Mouse (Mus musculus) neural tube, embryonic 11.5 days (tissue): ENCODE data around the gene Slc45a3. TPM values are rescaled to one million over a fixed set of nuclear protein-coding genes. Genes with fewer than 3 reads are reported as not detected.

Experiments used
- ATAC-seq: fragments of 200-750 bp; cut with Nextera tagmentation; 2 replicates; pipeline ENCODE4 v1.8.0; 2017; ENCODE audit warnings: moderate number of reproducible peaks, mild to moderate bottlenecking, moderate TSS enrichment, moderate library complexity; ENCODE audit not compliant: insufficient read depth, low FRiP score, low TSS enrichment
- DNase-seq: peaks from one replicate; pipeline ENCODE4 v3.0.0-alpha.2; 2015; ENCODE audit warnings: low spot score
- H3K27ac ChIP-seq: fragments of 300-500 bp; sonication (generic); 2 replicates; pipeline ENCODE4 v1.5.1; 2014; ENCODE audit warnings: low read depth, mild to moderate bottlenecking, low read length
- H3K27me3 ChIP-seq: fragments of 300-500 bp; sonication (generic); 2 replicates; pipeline ENCODE4 v1.6.1; 2014; ENCODE audit warnings: mild to moderate bottlenecking, low read length, mixed read lengths; ENCODE audit not compliant: control insufficient read depth, insufficient read depth
- H3K36me3 ChIP-seq: fragments of 300-500 bp; sonication (generic); 2 replicates; pipeline ENCODE4 v1.6.1; 2014; ENCODE audit warnings: mild to moderate bottlenecking, low read length, moderate library complexity, mixed read lengths; ENCODE audit not compliant: control insufficient read depth, insufficient read depth
- H3K4me1 ChIP-seq: fragments of 300-500 bp; sonication (generic); 2 replicates; pipeline ENCODE4 v1.6.1; 2014; ENCODE audit warnings: low read length, mixed read lengths; ENCODE audit not compliant: control insufficient read depth, insufficient read depth
- H3K4me2 ChIP-seq: fragments of 300-500 bp; sonication (generic); 2 replicates; pipeline ENCODE4 v1.6.1; 2014; ENCODE audit warnings: low read depth, mild to moderate bottlenecking, moderate library complexity
- H3K4me3 ChIP-seq: fragments of 300-500 bp; sonication (generic); 2 replicates; pipeline ENCODE4 v1.5.1; 2014; ENCODE audit warnings: low read depth, low read length
- H3K9ac ChIP-seq: fragments of 300-500 bp; sonication (generic); 2 replicates; pipeline ENCODE4 v1.6.1; 2014; ENCODE audit warnings: mild to moderate bottlenecking, low read length
- H3K9me3 ChIP-seq: fragments of 300-500 bp; sonication (generic); 2 replicates; pipeline ENCODE4 v1.6.1; 2016; ENCODE audit warnings: low read length; ENCODE audit not compliant: control insufficient read depth
- WGBS: fragments of 180-500 bp; shearing (Covaris S2); extraction: QIAGEN DNeasy Blood & Tissue Kit; methylation state at CpG from one replicate; pipeline ENCODE4 v1.1.7; 2014; 5-methylcytosine and 5-hydroxymethylcytosine counted together
- polyA plus RNA-seq: library from polyadenylated mRNA; unstranded; fragments of >200 nt; fragmentation: Nextera tagmentation; extraction: Ambion mirVana; gene quantifications from 2 replicates; pipeline ENCODE4 v1.2.1, GENCODE M21; 2014

Gene Slc45a3
- polyA plus RNA-seq, 1 experiment from 2014 or later: 11.8 TPM

DNA sequence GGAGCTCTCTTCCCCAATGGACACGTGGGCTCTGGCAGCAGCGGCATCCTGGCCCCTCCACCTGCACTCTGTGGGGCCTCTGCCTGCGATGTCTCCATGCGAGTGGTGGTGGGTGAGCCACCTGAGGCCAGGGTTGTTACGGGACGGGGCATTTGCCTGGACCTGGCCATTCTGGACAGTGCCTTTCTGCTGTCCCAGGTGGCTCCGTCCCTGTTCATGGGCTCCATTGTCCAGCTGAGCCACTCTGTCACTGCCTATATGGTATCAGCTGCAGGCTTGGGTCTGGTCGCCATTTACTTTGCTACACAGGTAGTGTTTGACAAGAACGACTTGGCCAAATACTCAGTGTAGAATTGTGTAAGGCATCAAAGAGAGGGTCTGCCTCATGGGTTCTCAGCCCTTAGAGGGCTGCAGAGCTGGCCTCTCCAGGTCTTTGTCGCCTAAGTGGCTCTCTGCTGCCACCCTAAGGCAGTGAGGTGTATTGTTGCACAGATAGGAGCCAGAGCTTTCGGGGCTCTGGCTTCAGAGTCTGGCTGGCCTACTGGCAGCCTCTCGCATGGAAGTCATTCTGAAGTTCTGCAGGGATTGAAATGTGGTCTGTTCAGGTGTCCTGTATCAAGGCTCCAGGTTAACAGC is 18.7 kb downstream of the Slc45a3 start:
- no peaks in the 10 kb centered on the region for H3K9me3 ChIP-seq
- H3K4me2 ChIP-seq: no peak overlapping the region
- DNase-seq (peak; percentile 84), ATAC-seq (peak; percentile 67)
- no peak overlapping the region for H3K27ac ChIP-seq
- no peaks in the 10 kb centered on the region for H3K36me3 ChIP-seq
- no peaks in the 10 kb centered on the region for H3K27me3 ChIP-seq
- whole genome bisulfite sequencing: 57% methylated on average over 12 of the region's 12 CpGs
- no peaks in the 10 kb centered on the region for H3K4me1 ChIP-seq
- no peak overlapping the region for H3K4me3 ChIP-seq
- H3K9ac ChIP-seq: no peak overlapping the region

DNA sequence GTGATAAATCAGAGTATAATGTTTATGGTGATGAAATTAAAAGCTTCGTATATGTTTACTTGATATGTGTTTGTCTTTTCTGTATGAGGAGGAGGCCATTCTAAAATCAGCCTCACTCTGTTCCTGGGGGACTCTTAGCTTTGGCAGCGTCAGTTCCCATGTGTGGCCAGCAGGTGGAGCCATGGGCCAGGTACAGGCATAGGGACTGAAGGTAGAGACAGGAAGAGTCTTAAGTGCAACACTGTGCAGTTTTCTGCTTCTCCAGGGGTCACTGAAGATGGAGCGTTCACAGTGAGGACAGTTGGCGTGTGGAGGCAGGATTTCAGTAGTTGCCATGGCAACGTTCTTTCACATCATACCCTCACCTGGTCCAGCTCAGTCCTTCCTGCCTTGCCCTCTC is 20.1 kb downstream of the Slc45a3 start:
- Histone ChIP-seq H3K9me3 (no peaks in the 10 kb centered on the region), H3K9ac (no peak overlapping the region), H3K27me3 (no peaks in the 10 kb centered on the region), H3K27ac (no peak overlapping the region), H3K4me3 (no peak overlapping the region), H3K36me3 (no peaks in the 10 kb centered on the region), H3K4me1 (no peaks in the 10 kb centered on the region), H3K4me2 (no peak overlapping the region)
- DNase-seq (peak; percentile 77), ATAC-seq (no peak)
- WGBS: 23% methylated on average over 5 of the region's 5 CpGs

DNA sequence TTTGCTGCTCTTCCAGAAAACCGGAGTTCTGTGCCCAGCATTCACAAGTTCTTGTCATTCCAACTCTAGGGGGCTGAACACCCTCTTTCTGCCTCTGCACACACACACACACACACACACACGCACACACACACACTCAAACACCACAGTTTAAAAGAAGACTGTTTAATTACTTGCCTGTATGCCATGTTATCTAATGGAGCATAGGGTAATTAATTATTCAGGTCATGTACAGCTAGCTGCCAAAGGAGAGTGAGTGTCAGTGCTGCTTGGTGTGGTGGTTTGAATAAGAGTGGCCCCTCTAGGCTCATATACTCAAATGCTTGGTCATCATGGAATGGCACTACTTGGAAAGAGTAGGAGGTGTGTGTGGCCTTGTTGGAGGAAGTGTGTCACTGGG is 21.0 kb downstream of the Slc45a3 start:
- no peak for ATAC-seq
- H3K4me2 ChIP-seq: no peak overlapping the region
- H3K27ac ChIP-seq: no peak overlapping the region
- no peaks in the 10 kb centered on the region for H3K4me1 ChIP-seq
- H3K27me3 ChIP-seq: no peaks in the 10 kb centered on the region
- H3K9ac ChIP-seq: no peak overlapping the region
- no peak overlapping the region for H3K4me3 ChIP-seq
- H3K36me3 ChIP-seq: no peaks in the 10 kb centered on the region
- H3K9me3 ChIP-seq: no peaks in the 10 kb centered on the region
- WGBS: 82% methylated on average over 2 of the region's 2 CpGs
- no peak for DNase-seq

DNA sequence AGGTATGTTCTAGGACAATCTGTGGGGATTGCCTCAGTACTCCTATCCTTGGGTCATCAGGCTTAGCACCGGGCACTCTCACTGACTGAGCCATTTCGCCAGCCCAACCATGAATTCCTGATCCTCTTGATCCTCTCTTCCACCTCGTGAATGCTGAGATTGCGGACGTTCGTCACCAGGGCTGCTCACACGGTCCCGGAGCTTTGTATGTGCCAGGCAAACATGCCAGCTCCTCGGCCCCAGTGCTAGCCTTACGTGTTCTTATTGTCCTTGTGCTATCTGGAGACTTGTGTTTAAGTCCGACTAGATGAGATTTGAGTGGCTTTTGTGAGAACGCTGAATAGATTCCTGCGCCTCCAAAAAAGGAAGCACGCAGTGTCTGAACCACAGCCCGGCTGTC is 24.7 kb downstream of the Slc45a3 start:
- Histone ChIP-seq H3K4me3 (no peak overlapping the region), H3K9me3 (no peaks in the 10 kb centered on the region), H3K4me1 (no peaks in the 10 kb centered on the region), H3K27me3 (no peaks in the 10 kb centered on the region), H3K9ac (no peak overlapping the region), H3K27ac (no peak overlapping the region), H3K4me2 (no peak overlapping the region), H3K36me3 (no peaks in the 10 kb centered on the region)
- WGBS: 83% methylated on average over 15 of the region's 15 CpGs
- DNase-seq: no peak
- ATAC-seq: no peak

DNA sequence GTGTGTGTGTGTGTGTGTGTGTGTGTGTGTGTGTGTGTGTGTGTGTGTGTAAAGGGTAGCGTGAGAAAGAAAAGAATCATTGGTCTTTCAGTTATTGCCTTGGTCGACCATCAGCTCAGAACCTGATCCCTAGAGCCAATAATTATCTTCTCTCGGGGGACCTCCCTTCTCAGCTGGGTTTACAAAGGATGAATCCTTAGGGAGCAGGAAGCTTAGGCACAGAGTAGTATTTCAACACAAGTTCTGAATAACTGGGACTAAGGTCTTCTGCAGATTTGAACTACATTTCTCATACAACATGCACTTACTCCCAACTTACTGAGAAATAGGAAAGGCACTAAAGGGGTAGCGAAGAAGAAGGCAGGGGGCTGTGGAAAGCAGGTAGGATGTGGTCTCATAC is 26.7 kb downstream of the Slc45a3 start:
- DNase-seq (no peak), ATAC-seq (no peak)
- H3K4me2 ChIP-seq: no peak overlapping the region
- H3K4me3 ChIP-seq: no peak overlapping the region
- no peaks in the 10 kb centered on the region for H3K9me3 ChIP-seq
- no peak overlapping the region for H3K27ac ChIP-seq
- H3K4me1 ChIP-seq: no peaks in the 10 kb centered on the region
- no peaks in the 10 kb centered on the region for H3K36me3 ChIP-seq
- H3K27me3 ChIP-seq: no peaks in the 10 kb centered on the region
- WGBS: 70% methylated on average over 4 of the region's 4 CpGs
- no peak overlapping the region for H3K9ac ChIP-seq

- ATAC-seq: no peak
- WGBS: 91% methylated on average over 9 of the region's 9 CpGs
Measured at GRCm38 (mm10) chr1:131990083-131990760, 27.5 kb downstream of the Slc45a3 start.

DNA sequence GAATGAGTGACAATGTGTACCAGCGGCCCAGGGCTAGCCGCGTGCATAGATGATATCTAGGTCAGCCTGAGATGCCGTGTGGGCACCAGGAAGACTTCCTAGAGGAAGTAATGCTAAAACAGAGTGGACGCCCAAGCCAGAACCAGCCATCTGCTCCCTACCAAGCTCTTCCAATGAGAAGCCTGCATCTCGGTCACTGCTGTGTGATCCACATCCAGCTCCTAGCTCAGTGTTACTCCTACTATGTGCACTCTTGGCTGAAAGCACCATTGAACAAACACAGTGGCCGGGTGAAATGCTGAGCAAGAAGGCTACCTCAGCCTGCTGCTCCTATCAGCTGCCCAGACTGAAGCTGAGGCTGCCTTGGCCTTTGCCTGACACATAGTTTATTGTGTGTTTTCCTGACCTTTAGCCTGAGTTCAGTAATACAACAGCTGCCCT is 29.8 kb downstream of the Slc45a3 start:
- Histone ChIP-seq H3K27ac (no peak overlapping the region), H3K4me1 (no peaks in the 10 kb centered on the region), H3K4me3 (no peak overlapping the region), H3K27me3 (no peaks in the 10 kb centered on the region), H3K36me3 (no peaks in the 10 kb centered on the region), H3K9me3 (no peaks in the 10 kb centered on the region), H3K9ac (no peak overlapping the region), H3K4me2 (no peak overlapping the region)
- ATAC-seq: no peak
- DNase-seq: no peak
- WGBS: 80% methylated on average over 7 of the region's 7 CpGs

More at GRCm38 (mm10) chr1:131990083-131990760, 27.5 kb downstream of the Slc45a3 start:
- no peaks in the 10 kb centered on the region for H3K4me1 ChIP-seq
- no peaks in the 10 kb centered on the region for H3K9me3 ChIP-seq
- no peak overlapping the region for H3K9ac ChIP-seq
- DNase-seq: no peak
- H3K36me3 ChIP-seq: no peaks in the 10 kb centered on the region
- no peak overlapping the region for H3K4me2 ChIP-seq
- no peaks in the 10 kb centered on the region for H3K27me3 ChIP-seq
- H3K4me3 ChIP-seq: no peak overlapping the region
- no peak overlapping the region for H3K27ac ChIP-seq

- no peaks in the 10 kb centered on the region for H3K9me3 ChIP-seq
- no peak overlapping the region for H3K4me2 ChIP-seq
- H3K4me3 ChIP-seq: no peak overlapping the region
- DNase-seq (no peak), ATAC-seq (no peak)
- H3K27ac ChIP-seq: no peak overlapping the region
- H3K36me3 ChIP-seq: no peaks in the 10 kb centered on the region
- H3K4me1 ChIP-seq: no peaks in the 10 kb centered on the region
- 86% methylated on average over 12 of the region's 12 CpGs for WGBS
- no peaks in the 10 kb centered on the region for H3K27me3 ChIP-seq
- H3K9ac ChIP-seq: no peak overlapping the region
Measured at GRCm38 (mm10) chr1:131993169-131994040, 30.6 kb downstream of the Slc45a3 start.
